Mouse (Mus musculus): ENCODE measurements at regions not wholly inside any gene's neighbourhood (a gene's known extent, or its start where the extent isn't known, plus 50 kb on each side); places are given as distances from the start of the nearest gene placed in this dataset.

DNA sequence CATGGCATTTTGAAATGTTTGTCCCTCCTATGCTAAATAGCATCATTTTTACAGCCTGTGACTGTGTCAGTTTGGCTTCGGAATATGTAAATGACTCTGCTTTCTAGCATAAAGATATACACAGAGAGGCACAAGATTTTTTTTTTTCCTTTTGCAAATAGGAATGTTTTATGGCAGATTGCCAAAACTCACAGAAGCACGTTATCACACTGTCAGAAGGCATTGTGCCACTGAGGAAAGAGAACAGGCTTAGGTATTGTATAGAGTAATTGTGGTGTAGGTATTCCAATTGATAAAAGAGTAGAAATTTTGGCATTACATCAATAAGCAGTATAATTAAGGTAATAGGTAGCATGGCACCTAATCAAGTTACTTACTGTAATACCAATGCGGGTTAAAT, 988.5 kb upstream of the Tenm2 start:
- Histone ChIP-seq H3K4me1 (ENCODE audit: control insufficient read depth, insufficient read depth, low read length) (no peaks in the 10 kb centered on the region), H3K36me3 (ENCODE audit: control insufficient read depth, insufficient read depth, low read length) (no peaks in the 10 kb centered on the region), H3K9me3 (ENCODE audit: control insufficient read depth, low read length) (no peaks in the 10 kb centered on the region), H3K27ac (replicated peaks; ENCODE audit: low read depth, low read length) (no peak overlapping the region), H3K9ac (ENCODE audit: low read depth, low read length, severe bottlenecking) (no peak overlapping the region), H3K4me2 (replicated peaks; ENCODE audit: low read depth, low read length, severe bottlenecking) (no peak overlapping the region), H3K4me3 (replicated peaks; ENCODE audit: low read length) (no peak overlapping the region), H3K27me3 (ENCODE audit: control insufficient read depth, insufficient read depth, low read length) (no peaks in the 10 kb centered on the region)
- ATAC-seq (ENCODE audit: low FRiP score, low read depth) (no peak), DNase-seq (ENCODE audit: low spot score) (no peak)
- WGBS = 57% methylated on average over 3 of the region's 3 CpGs
- no peak for TF ChIP-seq POLR2A (IDR thresholded peaks at IDR 0.05; ENCODE audit: borderline replicate concordance, extremely low read depth, insufficient read depth, insufficient read length)

DNA sequence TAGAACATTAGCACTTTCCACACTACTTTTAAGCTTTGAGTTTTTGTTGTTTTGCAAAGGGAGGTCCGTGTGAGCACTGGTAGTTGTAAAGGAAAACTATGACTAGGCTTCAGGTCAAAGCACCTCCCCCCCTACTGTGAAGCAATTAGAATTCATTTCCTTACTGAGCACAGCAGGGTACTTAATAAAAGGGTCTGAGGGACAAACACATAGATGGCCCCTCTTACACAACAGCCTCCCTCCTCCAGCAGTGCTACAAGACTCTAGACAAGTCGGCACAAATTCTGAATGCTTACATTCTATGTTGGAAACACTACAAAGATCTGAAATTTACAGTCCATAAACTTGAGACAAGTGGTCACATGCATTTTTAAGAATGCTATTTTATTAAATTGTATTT, 967.6 kb upstream of the Tenm2 start:
- no peak overlapping the region for H3K4me3 ChIP-seq (replicated peaks; ENCODE audit: low read length)
- no peak for ATAC-seq (ENCODE audit: low FRiP score, low read depth)
- no peak for TF ChIP-seq POLR2A (IDR thresholded peaks at IDR 0.05; ENCODE audit: borderline replicate concordance, extremely low read depth, insufficient read depth, insufficient read length)

DNA sequence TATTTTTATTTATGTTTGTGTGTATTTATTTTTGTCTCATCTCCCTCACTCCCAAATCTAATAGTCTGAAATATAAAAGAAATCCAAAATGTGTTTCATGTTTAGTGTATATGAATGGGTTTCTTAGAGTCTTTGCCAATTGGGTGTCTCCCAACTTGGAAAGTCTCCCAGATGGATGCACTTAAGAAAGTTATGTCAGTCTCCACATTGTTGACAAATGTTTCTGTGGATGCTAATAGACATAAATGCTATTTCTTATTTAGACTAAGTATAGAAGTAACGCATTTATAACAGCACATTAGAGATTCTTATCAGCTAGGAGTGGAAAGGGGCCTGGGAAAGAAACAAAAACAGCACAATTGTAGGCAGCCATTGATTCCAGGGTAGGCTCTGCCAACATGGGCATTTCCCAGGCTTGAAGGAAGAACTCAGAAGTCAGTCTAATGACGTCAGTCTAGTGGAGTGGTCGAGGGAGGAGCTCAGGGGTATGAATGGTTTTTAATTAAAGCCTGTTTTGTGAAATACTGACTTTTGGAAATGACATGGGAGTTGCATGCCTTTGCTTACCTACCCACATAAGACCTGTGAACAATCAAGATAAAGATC, 965.5 kb upstream of the Tenm2 start:
- WGBS = 69% methylated on average over 3 of the region's 3 CpGs
- no peak for TF ChIP-seq POLR2A (IDR thresholded peaks at IDR 0.05; ENCODE audit: borderline replicate concordance, extremely low read depth, insufficient read depth, insufficient read length)
- H3K9ac ChIP-seq (ENCODE audit: low read depth, low read length, severe bottlenecking) = no peak overlapping the region
- no peak overlapping the region for H3K27ac ChIP-seq (replicated peaks; ENCODE audit: low read depth, low read length)
- H3K27me3 ChIP-seq (ENCODE audit: control insufficient read depth, insufficient read depth, low read length) = no peaks in the 10 kb centered on the region
- no peak overlapping the region for H3K4me2 ChIP-seq (replicated peaks; ENCODE audit: low read depth, low read length, severe bottlenecking)
- H3K4me3 ChIP-seq (replicated peaks; ENCODE audit: low read length) = no peak overlapping the region
- ATAC-seq (ENCODE audit: low FRiP score, low read depth) = no peak
- H3K9me3 ChIP-seq (ENCODE audit: control insufficient read depth, low read length) = no peaks in the 10 kb centered on the region
- no peaks in the 10 kb centered on the region for H3K36me3 ChIP-seq (ENCODE audit: control insufficient read depth, insufficient read depth, low read length)
- DNase-seq (ENCODE audit: low spot score) = peak; percentile 64
- no peaks in the 10 kb centered on the region for H3K4me1 ChIP-seq (ENCODE audit: control insufficient read depth, insufficient read depth, low read length)

More for the DNA sequence above, 967.6 kb upstream of the Tenm2 start:
- H3K27me3 ChIP-seq (ENCODE audit: control insufficient read depth, insufficient read depth, low read length) = no peaks in the 10 kb centered on the region
- H3K9ac ChIP-seq (ENCODE audit: low read depth, low read length, severe bottlenecking) = no peak overlapping the region
- WGBS = 20% methylated on average over 2 of the region's 2 CpGs
- DNase-seq (ENCODE audit: low spot score) = no peak
- H3K27ac ChIP-seq (replicated peaks; ENCODE audit: low read depth, low read length) = no peak overlapping the region
- no peaks in the 10 kb centered on the region for H3K9me3 ChIP-seq (ENCODE audit: control insufficient read depth, low read length)
- no peaks in the 10 kb centered on the region for H3K4me1 ChIP-seq (ENCODE audit: control insufficient read depth, insufficient read depth, low read length)
- no peaks in the 10 kb centered on the region for H3K36me3 ChIP-seq (ENCODE audit: control insufficient read depth, insufficient read depth, low read length)
- no peak overlapping the region for H3K4me2 ChIP-seq (replicated peaks; ENCODE audit: low read depth, low read length, severe bottlenecking)

DNA sequence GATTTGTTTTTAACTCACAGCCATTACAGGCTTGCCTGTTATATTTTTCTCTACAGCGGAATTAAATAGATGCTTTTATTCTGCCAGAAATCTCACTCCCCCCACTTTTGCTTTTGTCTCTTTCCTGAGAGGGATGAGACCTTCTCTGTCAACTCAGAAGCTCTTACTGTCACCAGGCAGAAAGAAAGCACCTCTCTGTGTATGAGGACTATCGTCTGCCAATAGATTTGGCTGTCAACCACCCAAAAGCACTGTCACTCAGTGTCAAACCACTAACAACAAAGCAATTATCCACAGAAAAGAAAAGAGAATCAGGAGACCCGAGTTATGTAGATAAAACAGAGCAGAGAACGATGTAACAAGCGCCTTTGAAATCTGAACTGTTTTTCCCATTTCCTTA, 958.0 kb upstream of the Tenm2 start:
- WGBS = 67% methylated on average over 5 of the region's 5 CpGs
- H3K4me2 ChIP-seq (replicated peaks; ENCODE audit: low read depth, low read length, severe bottlenecking) = no peak overlapping the region
- no peak overlapping the region for H3K4me3 ChIP-seq (replicated peaks; ENCODE audit: low read length)
- no peaks in the 10 kb centered on the region for H3K9me3 ChIP-seq (ENCODE audit: control insufficient read depth, low read length)
- no peaks in the 10 kb centered on the region for H3K36me3 ChIP-seq (ENCODE audit: control insufficient read depth, insufficient read depth, low read length)
- H3K27ac ChIP-seq (replicated peaks; ENCODE audit: low read depth, low read length) = no peak overlapping the region
- no peaks in the 10 kb centered on the region for H3K27me3 ChIP-seq (ENCODE audit: control insufficient read depth, insufficient read depth, low read length)
- no peak for TF ChIP-seq POLR2A (IDR thresholded peaks at IDR 0.05; ENCODE audit: borderline replicate concordance, extremely low read depth, insufficient read depth, insufficient read length)
- no peak for ATAC-seq (ENCODE audit: low FRiP score, low read depth)
- no peak overlapping the region for H3K9ac ChIP-seq (ENCODE audit: low read depth, low read length, severe bottlenecking)
- no peak for DNase-seq (ENCODE audit: low spot score)
- H3K4me1 ChIP-seq (ENCODE audit: control insufficient read depth, insufficient read depth, low read length) = no peaks in the 10 kb centered on the region

DNA sequence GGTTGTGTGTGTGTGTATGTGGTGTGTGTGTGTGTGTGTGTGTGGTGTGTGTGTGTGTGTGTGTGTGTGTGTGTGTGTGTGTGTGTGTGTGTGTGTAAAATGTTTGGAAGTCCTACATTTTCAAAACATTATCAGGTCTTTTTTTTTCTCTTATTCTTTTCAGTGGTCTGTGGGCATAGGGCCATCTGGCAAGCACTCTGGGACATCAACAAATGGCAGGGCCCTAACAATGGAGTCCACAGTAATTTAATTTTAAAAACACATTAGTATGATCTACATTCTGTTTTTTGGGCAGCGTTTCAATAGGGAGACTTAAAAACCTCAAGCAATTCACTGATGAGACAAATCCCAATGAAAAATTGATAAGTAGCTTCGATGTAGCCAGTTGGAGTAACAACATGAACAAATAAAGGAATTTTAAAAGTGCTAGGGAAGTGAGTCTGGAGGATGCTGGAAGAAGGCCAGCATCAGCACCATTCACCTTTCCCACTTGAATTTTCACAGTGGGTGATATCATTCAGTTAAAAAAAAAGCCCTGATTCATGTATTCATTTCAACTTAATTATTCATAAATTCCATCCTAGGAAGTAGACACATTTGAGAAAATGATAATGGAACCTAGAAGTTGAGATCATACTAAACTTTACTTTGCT, 956.3 kb upstream of the Tenm2 start:
- Histone ChIP-seq H3K4me3 (replicated peaks; ENCODE audit: low read length) (no peak overlapping the region), H3K4me2 (replicated peaks; ENCODE audit: low read depth, low read length, severe bottlenecking) (no peak overlapping the region), H3K27me3 (ENCODE audit: control insufficient read depth, insufficient read depth, low read length) (no peaks in the 10 kb centered on the region), H3K9ac (ENCODE audit: low read depth, low read length, severe bottlenecking) (no peak overlapping the region), H3K4me1 (ENCODE audit: control insufficient read depth, insufficient read depth, low read length) (no peaks in the 10 kb centered on the region), H3K9me3 (ENCODE audit: control insufficient read depth, low read length) (no peaks in the 10 kb centered on the region), H3K27ac (replicated peaks; ENCODE audit: low read depth, low read length) (no peak overlapping the region), H3K36me3 (ENCODE audit: control insufficient read depth, insufficient read depth, low read length) (no peaks in the 10 kb centered on the region)
- ATAC-seq (ENCODE audit: low FRiP score, low read depth) (no peak), DNase-seq (ENCODE audit: low spot score) (no peak)
- no peak for TF ChIP-seq POLR2A (IDR thresholded peaks at IDR 0.05; ENCODE audit: borderline replicate concordance, extremely low read depth, insufficient read depth, insufficient read length)
- WGBS = 82% methylated on average over 2 of the region's 2 CpGs
